Mouse (Mus musculus) MEL (cell line): Measurements from ENCODE around the gene Gm49325.

Experiments used
- CTCF ChIP-seq, 3 experiments: IDR thresholded peaks in 2 of 3; conservative IDR thresholded peaks in 1 of 3; 2 replicates each; pipeline ENCODE4 v1.5.1; 2011 to 2012; ENCODE audit warnings: low read length in 3 of 3, low read depth in 2 of 3, mild to moderate bottlenecking in 2 of 3, improper control_type of control experiment in 1 of 3, inconsistent platforms in 1 of 3, mixed read lengths in 1 of 3, moderate library complexity in 1 of 3; ENCODE audit not compliant: control insufficient read depth in 1 of 3, insufficient read depth in 1 of 3, poor library complexity in 1 of 3, severe bottlenecking in 1 of 3
- ELF1 ChIP-seq: IDR thresholded peaks from 2 replicates; pipeline ENCODE4 v1.6.1; 2014; ENCODE audit warnings: low read depth, mild to moderate bottlenecking, inconsistent platforms, low read length, improper control_type of control experiment, moderate library complexity
- HCFC1 ChIP-seq: IDR thresholded peaks from 2 replicates; pipeline ENCODE4 v1.6.1; 2012; ENCODE audit warnings: low read depth, mild to moderate bottlenecking, inconsistent platforms, low read length, improper control_type of control experiment, moderate library complexity
- KAT2A ChIP-seq: conservative IDR thresholded peaks from 2 replicates; pipeline ENCODE4 v1.6.1; 2012; ENCODE audit warnings: low read depth, low read length, improper control_type of control experiment, inconsistent platforms
- MAZ ChIP-seq: IDR thresholded peaks from 2 replicates; pipeline ENCODE4 v1.6.1; 2012; ENCODE audit warnings: low read depth, mild to moderate bottlenecking, inconsistent platforms, low read length, improper control_type of control experiment
- POLR2A ChIP-seq, 2 experiments: IDR thresholded peaks; 2 replicates each; pipeline ENCODE4 v1.6.1; 2011 to 2012; ENCODE audit warnings: low read length in 2 of 2, mild to moderate bottlenecking in 2 of 2, control low read depth in 1 of 2, improper control_type of control experiment in 1 of 2, low read depth in 1 of 2, moderate library complexity in 1 of 2; ENCODE audit not compliant: control insufficient read depth in 1 of 2, insufficient read depth in 1 of 2, poor library complexity in 1 of 2
- SIN3A ChIP-seq: IDR thresholded peaks from 2 replicates; pipeline ENCODE4 v1.6.1; 2012; ENCODE audit warnings: low read length, improper control_type of control experiment, inconsistent platforms

- TF ChIP-seq MAZ (no peak), CTCF (IDR thresholded peaks at IDR 0.05 in 2 of 3, conservative IDR thresholded peaks at IDR 0.05 in 1 of 3; ENCODE audit: control insufficient read depth in 1 of 3, insufficient read depth in 1 of 3, low read depth in 2 of 3, low read length in 3 of 3, poor library complexity in 1 of 3, severe bottlenecking in 1 of 3) (no peak), SIN3A (no peak), ELF1 (no peak), HCFC1 (no peak), KAT2A (no peak), POLR2A (IDR thresholded peaks at IDR 0.05; ENCODE audit: control insufficient read depth in 1 of 2, insufficient read depth in 1 of 2, low read depth in 1 of 2, low read length in 2 of 2, poor library complexity in 1 of 2) (no peak)
Observed at GRCm38 (mm10) chr10:77586637-77587036, 19.4 kb upstream of the Gm49325 start.
